Mouse (Mus musculus): ENCODE data around the gene Ssna1. TPM values are rescaled to one million over a fixed set of nuclear protein-coding genes. Genes with fewer than 3 reads are reported as not detected.

Ssna1 gene
- polyA plus RNA-seq, 1 experiment, result 75.9 TPM

- TF ChIP-seq CTCF (IDR thresholded peaks at IDR 0.05; ENCODE audit: borderline replicate concordance, insufficient read depth, low read depth, low read length) (no peak), POLR2A (IDR thresholded peaks at IDR 0.05; ENCODE audit: borderline replicate concordance, insufficient read depth, low read length) (no peak)
- Histone ChIP-seq H3K4me3 (replicated peaks; ENCODE audit: insufficient read depth, low read depth, low read length) (no peak overlapping the region), H3K27me3 (ENCODE audit: control insufficient read depth, insufficient read depth, low read length) (no peaks in the 10 kb centered on the region), H3K4me1 (ENCODE audit: control insufficient read depth, insufficient read depth, low read length) (peaks cover 4% of the 10 kb centered on the region; the same call in 1 of the 2 replicates), H3K27ac (ENCODE audit: insufficient read depth, low read length) (no peak overlapping the region)
- no peak for DNase-seq
- WGBS, result 40% methylated on average over 12 of the region's 12 CpGs
These were observed 41.2 kb downstream of the Ssna1 start for GRCm38 (mm10) chr2:25231038-25231437.

GRCm38 (mm10) chr2:25230581-25230980 lies 41.7 kb downstream of the Ssna1 start:
- DNase-seq, result no peak
- no peak for TF ChIP-seq CTCF (IDR thresholded peaks at IDR 0.05; ENCODE audit: borderline replicate concordance, insufficient read depth, low read depth, low read length)
- TF ChIP-seq POLR2A (IDR thresholded peaks at IDR 0.05; ENCODE audit: borderline replicate concordance, insufficient read depth, low read length), result no peak
- peaks cover 4% of the 10 kb centered on the region; the same call in 1 of the 2 replicates for H3K4me1 ChIP-seq (ENCODE audit: control insufficient read depth, insufficient read depth, low read length)
- H3K27ac ChIP-seq (ENCODE audit: insufficient read depth, low read length), result no peak overlapping the region
- no peaks in the 10 kb centered on the region for H3K27me3 ChIP-seq (ENCODE audit: control insufficient read depth, insufficient read depth, low read length)
- no peak overlapping the region for H3K4me3 ChIP-seq (replicated peaks; ENCODE audit: insufficient read depth, low read depth, low read length)
- 74% methylated on average over 7 of the region's 7 CpGs for WGBS

- H3K27ac ChIP-seq (ENCODE audit: insufficient read depth, low read length), result no peak overlapping the region
- no peak for DNase-seq
- WGBS, result 87% methylated on average over 5 of the region's 5 CpGs
- H3K4me1 ChIP-seq (ENCODE audit: control insufficient read depth, insufficient read depth, low read length), result peaks cover 4% of the 10 kb centered on the region; the same call in 1 of the 2 replicates
- no peak overlapping the region for H3K4me3 ChIP-seq (replicated peaks; ENCODE audit: insufficient read depth, low read depth, low read length)
- no peak for TF ChIP-seq CTCF (IDR thresholded peaks at IDR 0.05; ENCODE audit: borderline replicate concordance, insufficient read depth, low read depth, low read length)
- TF ChIP-seq POLR2A (IDR thresholded peaks at IDR 0.05; ENCODE audit: borderline replicate concordance, insufficient read depth, low read length), result no peak
- no peaks in the 10 kb centered on the region for H3K27me3 ChIP-seq (ENCODE audit: control insufficient read depth, insufficient read depth, low read length)
These were observed 42.7 kb downstream of the Ssna1 start for GRCm38 (mm10) chr2:25229582-25229981.

GRCm38 (mm10) chr2:25228995-25229530 lies 43.2 kb downstream of the Ssna1 start:
- Histone ChIP-seq H3K27me3 (ENCODE audit: control insufficient read depth, insufficient read depth, low read length) (no peaks in the 10 kb centered on the region), H3K4me3 (replicated peaks; ENCODE audit: insufficient read depth, low read depth, low read length) (no peak overlapping the region), H3K27ac (ENCODE audit: insufficient read depth, low read length) (peak overlapping the region; percentile 38), H3K4me1 (ENCODE audit: control insufficient read depth, insufficient read depth, low read length) (peaks cover 4% of the 10 kb centered on the region; the same call in 1 of the 2 replicates)
- WGBS, result 67% methylated on average over 6 of the region's 6 CpGs
- no peak for TF ChIP-seq POLR2A (IDR thresholded peaks at IDR 0.05; ENCODE audit: borderline replicate concordance, insufficient read depth, low read length)
- TF ChIP-seq CTCF (IDR thresholded peaks at IDR 0.05; ENCODE audit: borderline replicate concordance, insufficient read depth, low read depth, low read length), result no peak
- no peak for DNase-seq

- TF ChIP-seq CTCF (IDR thresholded peaks at IDR 0.05; ENCODE audit: borderline replicate concordance, insufficient read depth, low read depth, low read length) (peak; percentile 85), POLR2A (IDR thresholded peaks at IDR 0.05; ENCODE audit: borderline replicate concordance, insufficient read depth, low read length) (no peak)
- Histone ChIP-seq H3K27me3 (ENCODE audit: control insufficient read depth, insufficient read depth, low read length) (no peaks in the 10 kb centered on the region), H3K4me1 (ENCODE audit: control insufficient read depth, insufficient read depth, low read length) (peaks cover 4% of the 10 kb centered on the region; the same call in 1 of the 2 replicates), H3K4me3 (replicated peaks; ENCODE audit: insufficient read depth, low read depth, low read length) (peak overlapping the region; percentile 37), H3K27ac (ENCODE audit: insufficient read depth, low read length) (peak overlapping the region; percentile 69)
- under 1% methylated on average over 7 of the region's 7 CpGs for WGBS
- DNase-seq, result peak; percentile 85 to 90
These were observed 43.8 kb downstream of the Ssna1 start for GRCm38 (mm10) chr2:25228431-25228889.

- peak overlapping the region; percentile 43; the same call in 1 of the 2 replicates for H3K27ac ChIP-seq (ENCODE audit: insufficient read depth, low read length)
- no peak for TF ChIP-seq CTCF (IDR thresholded peaks at IDR 0.05; ENCODE audit: borderline replicate concordance, insufficient read depth, low read depth, low read length)
- no peak for TF ChIP-seq POLR2A (IDR thresholded peaks at IDR 0.05; ENCODE audit: borderline replicate concordance, insufficient read depth, low read length)
- 87% methylated on average over 4 of the region's 4 CpGs for WGBS
- peaks cover 4% of the 10 kb centered on the region; the same call in 1 of the 2 replicates for H3K4me1 ChIP-seq (ENCODE audit: control insufficient read depth, insufficient read depth, low read length)
- H3K4me3 ChIP-seq (replicated peaks; ENCODE audit: insufficient read depth, low read depth, low read length), result no peak overlapping the region
- no peak for DNase-seq
- no peaks in the 10 kb centered on the region for H3K27me3 ChIP-seq (ENCODE audit: control insufficient read depth, insufficient read depth, low read length)
These were observed 44.8 kb downstream of the Ssna1 start for GRCm38 (mm10) chr2:25227406-25227805.

GRCm38 (mm10) chr2:25226864-25227263 lies 45.4 kb downstream of the Ssna1 start:
- Histone ChIP-seq H3K27ac (ENCODE audit: insufficient read depth, low read length) (0 out of 2 replicates have a peak overlapping the region, but pooled peaks have one; percentile 43), H3K4me1 (ENCODE audit: control insufficient read depth, insufficient read depth, low read length) (peaks cover 4% of the 10 kb centered on the region; the same call in 1 of the 2 replicates), H3K27me3 (ENCODE audit: control insufficient read depth, insufficient read depth, low read length) (no peaks in the 10 kb centered on the region), H3K4me3 (replicated peaks; ENCODE audit: insufficient read depth, low read depth, low read length) (no peak overlapping the region)
- DNase-seq, result peak; percentile 42 to 58
- 31% methylated on average over 5 of the region's 5 CpGs for WGBS
- TF ChIP-seq POLR2A (IDR thresholded peaks at IDR 0.05; ENCODE audit: borderline replicate concordance, insufficient read depth, low read length), result no peak
- TF ChIP-seq CTCF (IDR thresholded peaks at IDR 0.05; ENCODE audit: borderline replicate concordance, insufficient read depth, low read depth, low read length), result no peak

GRCm38 (mm10) chr2:25225811-25226379 lies 46.3 kb downstream of the Ssna1 start:
- H3K4me3 ChIP-seq (replicated peaks; ENCODE audit: insufficient read depth, low read depth, low read length), result no peak overlapping the region
- H3K4me1 ChIP-seq (ENCODE audit: control insufficient read depth, insufficient read depth, low read length), result peaks cover 4% of the 10 kb centered on the region; the same call in 1 of the 2 replicates
- TF ChIP-seq CTCF (IDR thresholded peaks at IDR 0.05; ENCODE audit: borderline replicate concordance, insufficient read depth, low read depth, low read length), result no peak
- no peak for TF ChIP-seq POLR2A (IDR thresholded peaks at IDR 0.05; ENCODE audit: borderline replicate concordance, insufficient read depth, low read length)
- H3K27me3 ChIP-seq (ENCODE audit: control insufficient read depth, insufficient read depth, low read length), result no peaks in the 10 kb centered on the region
- H3K27ac ChIP-seq (ENCODE audit: insufficient read depth, low read length), result peak overlapping the region; percentile 78; the same call in 1 of the 2 replicates
- no peak for DNase-seq
- WGBS, result 54% methylated on average over 8 of the region's 8 CpGs

Measured in cerebellum, adult 2 months (tissue).